Mouse (Mus musculus) cerebellum, postnatal 10 days (tissue): ENCODE measurements around the gene Tas2r144.

Experiments
- DNase-seq, 2 experiments: peaks; one replicate each; pipeline ENCODE4 v3.0.0; 2021; ENCODE audit warnings: mixed read lengths in 2 of 2

Gene Tas2r144

DNA sequence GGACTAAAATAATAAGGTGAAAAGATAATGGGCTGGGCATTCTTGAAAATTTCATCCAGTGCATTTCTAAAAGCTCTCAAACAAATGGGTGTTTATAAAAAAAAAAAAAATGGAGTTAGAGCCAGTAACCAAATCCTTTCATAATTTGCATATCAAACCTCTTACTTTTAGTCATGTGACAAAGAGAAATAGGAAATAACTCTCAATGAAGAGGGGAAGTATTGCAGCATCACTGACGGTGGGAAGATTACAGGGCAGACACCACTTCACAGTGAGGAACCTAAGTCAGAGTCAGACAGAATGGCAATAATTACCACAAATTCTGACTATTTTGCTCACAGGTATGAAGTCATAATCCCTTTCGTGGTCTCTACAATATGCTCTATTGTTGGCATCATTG lies at the start of gene Tas2r144:
Gene Tas2r144 (plus strand): TSS at position 301 of the 400 bp plus-strand sequence.
- no peak for DNase-seq

- peak in 1 of 2 experiments; percentile 2 for DNase-seq
Observed at GRCm38 (mm10) chr6:42182462-42182861, 32.7 kb upstream of the Tas2r144 start.

GRCm38 (mm10) chr6:42186230-42186629 lies 28.9 kb upstream of the Tas2r144 start:
- peak in 1 of 2 experiments; percentile 4 for DNase-seq

DNA sequence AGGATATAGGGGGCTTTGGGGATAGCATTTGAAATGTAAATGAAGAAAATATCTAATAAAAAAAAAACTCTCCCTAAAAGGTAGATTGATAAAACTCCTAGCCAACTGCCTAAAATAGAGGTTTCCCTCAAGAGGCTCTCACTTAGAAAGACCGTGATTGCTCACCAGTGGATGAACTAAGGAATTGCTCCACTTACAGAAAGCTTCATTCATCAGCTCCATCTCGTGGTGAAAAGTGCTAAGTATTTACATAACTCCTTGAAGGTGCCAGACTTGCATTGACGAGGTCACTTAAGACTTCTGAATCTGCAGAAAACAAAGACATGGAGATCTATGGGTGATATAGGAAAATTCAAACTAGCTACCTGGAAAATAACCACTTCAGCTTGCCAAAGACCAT lies 17.4 kb upstream of the Tas2r144 start:
- DNase-seq = peak; percentile 19 to 37

DNA sequence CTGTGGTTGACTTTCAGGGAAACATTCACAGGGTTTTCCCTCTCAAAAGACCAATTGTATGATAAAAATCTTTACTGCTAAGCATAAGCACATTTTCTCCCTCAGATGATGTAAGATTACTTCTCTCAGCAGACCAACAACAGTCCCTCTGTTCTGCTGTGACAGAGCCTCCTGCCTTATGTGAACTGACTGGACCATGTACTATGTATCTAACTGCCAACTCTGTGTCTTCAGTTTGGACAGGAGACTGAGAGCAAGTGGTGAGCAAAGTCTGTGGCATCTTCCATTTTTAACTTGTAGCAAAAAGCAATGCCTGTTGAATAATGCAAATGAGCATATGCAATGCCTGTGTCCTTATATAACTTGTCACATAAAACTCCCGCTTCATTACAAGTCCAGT lies 15.6 kb upstream of the Tas2r144 start:
- no peak for DNase-seq

- peak; percentile 6 to 15 for DNase-seq
Observed at GRCm38 (mm10) chr6:42222286-42222685, 7.2 kb downstream of the Tas2r144 start.

- DNase-seq = no peak
Observed at GRCm38 (mm10) chr6:42225046-42225445, 9.9 kb downstream of the Tas2r144 start.

DNA sequence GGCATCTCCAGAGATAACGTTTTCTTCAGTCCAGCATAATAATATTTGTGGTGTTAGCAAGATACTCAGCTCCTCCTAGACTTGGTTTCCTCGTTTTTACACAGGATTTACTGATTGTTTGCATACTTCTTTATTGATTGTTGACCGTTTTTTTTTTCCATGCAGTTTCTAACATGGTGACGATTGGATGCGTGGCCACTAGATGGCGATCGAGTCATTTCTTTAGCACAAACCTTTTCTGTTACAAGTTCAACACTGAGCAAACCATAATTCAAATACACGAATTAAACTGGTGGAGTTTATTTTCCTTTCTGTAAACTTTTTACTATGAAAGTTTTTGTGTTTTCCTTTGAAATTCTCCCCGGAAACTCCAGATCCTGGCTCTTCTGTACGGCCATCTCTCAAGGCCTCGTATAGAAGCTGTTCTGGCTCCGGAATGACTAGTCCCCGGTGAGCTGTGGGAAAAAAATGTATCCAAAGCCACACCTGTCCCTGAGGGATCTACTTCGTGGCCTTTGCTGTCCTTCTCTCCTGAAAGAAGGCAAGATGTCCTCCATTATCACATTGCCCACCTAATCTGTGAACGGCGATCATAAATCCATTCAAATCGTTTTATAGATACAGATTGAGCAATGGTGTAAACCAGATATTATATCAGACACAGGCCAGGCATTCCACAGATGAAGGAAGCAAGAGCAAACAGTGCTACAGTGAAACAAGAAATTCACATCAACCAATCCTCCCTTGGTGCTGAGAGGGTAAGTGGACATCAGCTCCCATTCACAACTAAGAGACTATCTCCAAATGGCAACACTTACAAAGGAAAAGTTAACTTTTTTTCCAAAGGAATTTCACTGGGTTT lies 12.3 kb downstream of the Tas2r144 start:
- DNase-seq = peak; percentile 81 to 85

DNA sequence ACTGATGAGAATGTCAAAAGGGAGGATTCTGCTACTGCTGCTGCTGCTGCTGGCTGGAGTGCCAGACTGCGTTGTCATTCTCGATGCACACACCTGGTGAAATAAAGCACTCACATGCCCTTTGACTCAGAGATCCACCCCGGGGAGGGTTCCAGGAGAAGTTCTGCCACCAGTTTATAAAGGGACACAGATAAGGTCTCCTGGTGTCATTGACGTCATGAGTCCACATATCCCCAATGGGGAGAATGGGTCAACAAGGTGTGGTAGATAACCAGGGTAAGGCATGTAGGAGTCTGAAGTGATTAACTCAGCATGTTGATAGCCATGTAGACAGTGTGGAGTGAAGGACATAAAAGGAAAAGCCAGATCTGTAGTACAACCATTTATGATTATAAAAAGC lies 14.5 kb downstream of the Tas2r144 start:
- DNase-seq = no peak

GRCm38 (mm10) chr6:42231191-42231590 lies 16.1 kb downstream of the Tas2r144 start:
- no peak for DNase-seq

DNA sequence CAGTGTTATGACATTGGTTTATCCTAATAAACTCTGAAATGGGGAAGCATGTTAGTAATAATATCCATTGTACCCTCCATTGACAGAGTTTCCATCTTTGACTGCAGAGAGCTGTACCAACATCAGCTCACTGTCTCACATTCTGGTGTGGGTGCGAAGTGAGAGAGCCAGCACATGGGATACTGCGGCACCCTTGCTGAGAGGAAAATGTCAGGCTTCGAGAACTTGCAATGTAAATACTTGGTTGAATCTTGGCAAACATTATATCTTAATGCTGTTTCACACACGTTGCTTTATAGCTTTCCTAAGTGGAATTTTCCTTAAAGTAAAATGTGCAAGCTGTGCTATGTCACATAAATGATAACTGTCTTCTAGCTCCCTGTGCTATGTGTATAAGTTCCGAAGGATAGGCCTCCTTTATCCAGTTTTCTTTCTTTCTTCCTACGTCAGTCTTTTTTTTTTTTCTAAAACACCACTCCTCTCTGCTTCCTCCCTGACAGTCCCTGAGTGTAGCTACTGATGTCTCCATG lies 22.2 kb downstream of the Tas2r144 start:
- DNase-seq = no peak

DNA sequence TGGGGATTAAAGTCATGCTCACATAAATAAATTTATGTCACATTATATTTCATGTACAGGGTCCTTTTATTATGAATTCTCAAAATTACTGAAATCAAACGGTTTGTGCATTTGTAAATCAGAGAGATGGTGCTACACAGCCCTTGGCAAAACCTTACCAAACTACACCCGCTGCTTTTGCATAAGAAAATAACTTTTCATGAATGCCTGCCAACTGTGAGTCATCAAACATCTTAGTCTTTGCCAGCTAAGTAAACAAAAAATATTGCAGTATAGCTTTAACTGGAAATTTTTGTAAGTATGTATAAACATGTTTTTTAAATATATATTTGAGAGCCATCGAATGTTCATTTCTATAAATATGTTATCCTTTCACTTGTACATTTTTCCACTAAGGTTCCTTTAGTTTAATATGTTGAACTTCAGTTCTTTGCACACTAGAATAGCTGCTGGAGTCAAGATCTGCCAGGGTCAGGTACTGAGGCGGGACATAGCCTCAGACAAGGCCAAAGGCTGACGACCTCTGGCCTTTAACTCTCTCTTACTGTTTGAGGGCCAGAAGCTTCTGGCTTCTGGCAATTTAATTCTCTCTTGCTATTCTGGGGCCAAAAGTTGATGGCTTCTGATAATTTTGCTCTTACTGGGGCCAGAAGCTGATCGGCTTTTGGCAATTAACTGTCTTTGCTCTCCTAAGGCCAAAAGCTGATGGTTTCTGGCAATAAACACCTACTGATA lies 26.4 kb downstream of the Tas2r144 start:
- no peak for DNase-seq

- peak; percentile 80 to 85 for DNase-seq
Observed at GRCm38 (mm10) chr6:42245711-42246353, 30.7 kb downstream of the Tas2r144 start, which contains the start of gene Gstk1. TSS of gene Gstk1 (plus strand) at chr6:42245935.

- DNase-seq = peak in 1 of 2 experiments; percentile 36
Observed at GRCm38 (mm10) chr6:42247173-42247572, 32.0 kb downstream of the Tas2r144 start.

DNA sequence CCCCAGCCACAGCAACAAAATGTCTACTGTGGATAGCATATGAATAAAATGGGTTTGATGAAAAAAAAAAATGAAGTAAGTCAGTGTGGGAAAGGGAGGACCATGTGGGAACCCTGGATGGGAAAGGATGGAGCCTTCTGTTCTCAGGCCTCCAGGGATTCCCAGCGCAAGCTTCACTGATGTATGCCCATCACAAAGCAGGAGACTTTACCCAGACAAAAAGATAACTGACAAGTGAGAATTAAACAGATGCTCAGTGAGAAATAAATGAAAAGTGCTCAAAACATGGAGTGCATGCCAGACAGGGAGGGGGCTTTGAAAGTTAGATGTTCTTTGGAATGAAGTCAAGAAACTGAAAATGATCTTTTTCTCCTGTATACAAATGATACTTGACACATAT lies 32.9 kb downstream of the Tas2r144 start:
- DNase-seq = no peak

DNA sequence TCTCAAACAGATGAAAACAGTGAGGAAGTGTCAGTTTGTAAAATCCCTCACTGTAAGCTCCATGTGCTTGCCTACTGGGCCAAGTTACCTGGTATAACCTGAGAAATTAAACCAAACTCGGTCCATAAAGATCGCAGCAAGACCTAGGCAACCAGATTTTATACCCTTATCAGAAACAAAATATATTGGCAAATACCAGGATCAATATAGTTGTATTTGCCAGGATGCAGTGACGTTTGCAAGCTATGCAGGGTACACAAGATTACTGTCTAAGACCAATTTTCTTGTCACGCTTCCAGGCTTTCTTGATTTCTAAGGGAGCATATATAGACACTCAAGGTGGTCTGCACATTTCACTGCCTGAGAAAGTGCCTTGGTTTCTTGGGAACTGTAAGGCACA lies 36.7 kb downstream of the Tas2r144 start:
- no peak for DNase-seq

DNA sequence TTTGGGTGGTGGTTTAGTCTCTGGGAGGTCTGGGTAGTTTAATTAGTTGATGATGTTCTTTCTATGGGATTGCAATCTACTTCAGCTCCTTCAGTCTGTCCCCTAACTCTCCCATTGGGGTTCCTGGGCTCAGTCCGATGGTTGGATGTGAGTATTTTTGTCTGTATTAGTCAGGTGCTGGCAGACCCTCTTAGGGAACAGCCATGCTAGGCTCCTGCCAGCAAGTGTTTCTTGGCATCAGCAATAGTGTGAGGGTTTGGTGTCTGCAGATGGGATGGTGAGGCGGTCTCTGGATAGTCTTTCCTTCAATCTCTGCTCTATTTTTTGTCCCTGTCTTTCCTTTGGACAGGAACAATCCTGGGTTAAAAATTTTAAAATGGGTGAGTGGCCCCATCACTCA lies 38.0 kb downstream of the Tas2r144 start:
- DNase-seq = peak; percentile 45 to 46

GRCm38 (mm10) chr6:42257303-42257863 lies 42.3 kb downstream of the Tas2r144 start:
- DNase-seq = peak; percentile 76 to 77

DNA sequence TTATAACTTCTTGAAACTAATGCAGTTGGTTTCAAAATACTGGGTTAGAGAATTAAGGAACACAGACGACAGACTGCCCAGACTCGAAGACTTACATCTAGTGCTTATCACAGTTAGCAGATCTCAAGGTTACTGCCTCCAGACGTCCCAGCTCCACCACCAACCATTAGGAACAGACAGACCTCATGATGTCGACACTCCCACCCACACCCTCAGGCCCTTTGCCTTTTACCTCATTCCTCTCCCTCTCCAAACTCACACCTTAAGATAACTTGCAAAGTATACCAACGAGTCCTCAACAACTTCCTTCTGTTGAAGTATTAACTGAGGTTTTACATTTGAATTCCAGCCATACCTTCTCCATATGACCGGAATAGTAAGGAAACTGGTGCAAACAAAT lies 45.3 kb downstream of the Tas2r144 start:
- no peak for DNase-seq

GRCm38 (mm10) chr6:42261524-42262170 lies 46.5 kb downstream of the Tas2r144 start, which contains the start of gene Tmem139:
TSS of gene Tmem139 (plus strand) at chr6:42261970.
- no peak for DNase-seq

- DNase-seq = peak; percentile 99 to 100
Observed at GRCm38 (mm10) chr6:42264626-42265312, 49.6 kb downstream of the Tas2r144 start, which contains the start of gene Casp2. TSS of gene Casp2 (plus strand) at chr6:42264985.
